Mouse (Mus musculus) forebrain, embryonic 12.5 days (tissue): ENCODE measurements around the gene Ism1. TPM values are rescaled to one million over a fixed set of nuclear protein-coding genes. Genes with fewer than 3 reads are reported as not detected.

Experiments used
- ATAC-seq: fragments of 200-750 bp; cut with Nextera tagmentation; 2 replicates; pipeline ENCODE4 v1.8.0; 2017; ENCODE audit warnings: moderate TSS enrichment; ENCODE audit not compliant: low FRiP score
- H3K27ac ChIP-seq: fragments of 300-500 bp; sonication (generic); 2 replicates; pipeline ENCODE4 v1.5.1; 2016; ENCODE audit warnings: mild to moderate bottlenecking
- H3K27me3 ChIP-seq: fragments of 300-500 bp; sonication (generic); 2 replicates; pipeline ENCODE4 v1.6.1; 2016; ENCODE audit warnings: mild to moderate bottlenecking
- H3K36me3 ChIP-seq: fragments of 300-500 bp; sonication (generic); replicated peaks from 2 replicates; pipeline ENCODE4 v1.6.1; 2016; ENCODE audit warnings: mild to moderate bottlenecking
- H3K4me1 ChIP-seq: fragments of 300-500 bp; sonication (generic); 2 replicates; pipeline ENCODE4 v1.6.1; 2016
- H3K4me2 ChIP-seq: fragments of 300-500 bp; sonication (generic); 2 replicates; pipeline ENCODE4 v1.6.1; 2016; ENCODE audit warnings: mild to moderate bottlenecking, moderate library complexity
- H3K4me3 ChIP-seq: fragments of 300-500 bp; sonication (generic); replicated peaks from 2 replicates; pipeline ENCODE4 v1.5.1; 2016; ENCODE audit warnings: mild to moderate bottlenecking
- H3K9ac ChIP-seq: fragments of 300-500 bp; sonication (generic); 2 replicates; pipeline ENCODE4 v1.6.1; 2016; ENCODE audit warnings: mild to moderate bottlenecking
- H3K9me3 ChIP-seq: fragments of 300-500 bp; sonication (generic); 2 replicates; pipeline ENCODE4 v1.6.1; 2016
- WGBS: fragments of 180-500 bp; shearing (Covaris S2); methylation state at CpG from one replicate; pipeline ENCODE4 v1.1.7; 2016; 5-methylcytosine and 5-hydroxymethylcytosine counted together
- polyA plus RNA-seq: library from polyadenylated mRNA; unstranded; fragments of >200 nt; fragmentation: Nextera tagmentation; extraction: Ambion mirVana; gene quantifications from 2 replicates; pipeline ENCODE4 v1.2.1, GENCODE M21; 2016

Gene Ism1
- 0.18 and 0.28 TPM in 2 replicates for polyA plus RNA-seq

DNA sequence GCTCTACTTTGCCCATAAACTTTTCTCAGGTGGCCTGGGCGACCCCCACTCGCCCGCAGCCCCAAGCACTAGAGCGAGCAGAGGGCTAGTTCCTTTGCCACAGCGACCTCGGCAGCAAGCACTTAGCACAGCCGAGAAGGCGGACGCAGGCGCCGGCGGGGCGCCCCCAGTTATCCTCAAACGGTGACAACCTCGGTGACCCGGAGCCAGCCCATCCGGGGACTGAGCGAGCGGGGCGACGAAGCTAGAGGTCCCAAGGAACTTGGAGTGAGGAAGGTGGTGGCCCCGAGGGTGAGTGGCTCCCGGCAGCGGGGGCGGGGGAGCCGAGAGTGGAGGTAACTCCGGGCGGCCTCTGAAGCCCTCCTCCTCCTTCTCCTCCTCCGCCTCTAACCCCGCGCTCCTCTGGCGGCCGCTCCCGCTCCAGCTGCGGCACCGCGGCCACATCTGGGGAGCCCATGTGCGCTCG, at the start of gene Ism1:
Ism1 (plus strand) TSS at position 370 of the 466 bp plus-strand sequence.
- H3K36me3 ChIP-seq: no peaks in the 10 kb centered on the region
- peaks cover 21% of the 10 kb centered on the region for H3K4me1 ChIP-seq
- peaks cover 48% of the 10 kb centered on the region for H3K27me3 ChIP-seq
- H3K27ac ChIP-seq: peak within 1 kb of the TSS; percentile 70
- ATAC-seq: peak; percentile 76
- H3K4me2 ChIP-seq: peak within 1 kb of the TSS; percentile 100
- no peaks in the 10 kb centered on the region for H3K9me3 ChIP-seq
- under 1% methylated on average over 29 of the region's 39 CpGs for WGBS
- H3K9ac ChIP-seq: peak within 1 kb of the TSS; percentile 78
- H3K4me3 ChIP-seq: peak within 1 kb of the TSS; percentile 66

DNA sequence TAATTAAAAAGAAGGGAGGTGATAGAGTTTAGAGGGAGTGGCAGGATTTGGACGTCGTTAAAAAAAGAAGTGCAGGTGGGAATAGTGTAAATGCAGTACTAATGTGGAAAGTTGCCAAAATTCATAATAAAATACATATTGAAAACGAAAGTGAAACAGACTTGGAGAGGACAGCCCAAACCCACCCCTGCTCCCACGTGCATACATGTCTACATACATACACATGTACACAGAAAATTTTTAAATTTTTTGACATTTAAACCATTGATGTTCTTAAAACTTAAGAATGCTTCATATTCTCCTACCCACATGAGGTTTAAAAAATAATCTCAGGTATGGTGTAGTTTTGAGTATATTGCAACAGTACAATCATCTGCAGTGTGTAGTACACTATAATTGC, 49.2 kb upstream of the Ism1 start:
- H3K36me3 ChIP-seq: no peaks in the 10 kb centered on the region
- H3K27me3 ChIP-seq: no peaks in the 10 kb centered on the region
- no peak overlapping the region for H3K9ac ChIP-seq
- H3K4me3 ChIP-seq: no peak overlapping the region
- no peaks in the 10 kb centered on the region for H3K9me3 ChIP-seq
- no peak for ATAC-seq
- no peaks in the 10 kb centered on the region for H3K4me1 ChIP-seq
- WGBS: 82% methylated on average over 4 of the region's 4 CpGs
- no peak overlapping the region for H3K4me2 ChIP-seq
- H3K27ac ChIP-seq: no peak overlapping the region

DNA sequence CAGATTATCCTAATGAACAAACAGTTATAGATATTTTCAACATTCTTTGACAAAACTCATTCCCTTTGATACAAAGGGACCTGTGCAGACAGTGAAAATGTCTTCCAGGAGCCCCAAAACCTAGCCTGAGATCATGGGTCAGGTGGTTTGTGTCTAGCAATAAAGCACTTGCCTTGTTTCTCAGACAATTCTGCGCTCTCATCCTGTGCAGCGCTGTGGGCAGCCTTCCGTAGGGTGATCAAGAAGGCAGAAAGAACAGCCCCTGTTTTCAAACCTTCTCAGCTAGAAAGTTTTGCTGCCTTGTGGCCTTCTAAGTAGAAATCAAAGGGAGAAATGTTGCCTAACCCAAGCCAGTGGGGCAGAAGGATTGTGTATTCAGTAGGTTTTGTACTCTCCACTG, 48.3 kb upstream of the Ism1 start:
- ATAC-seq: no peak
- 92% methylated on average over 3 of the region's 3 CpGs for WGBS
- H3K4me2 ChIP-seq: no peak overlapping the region

DNA sequence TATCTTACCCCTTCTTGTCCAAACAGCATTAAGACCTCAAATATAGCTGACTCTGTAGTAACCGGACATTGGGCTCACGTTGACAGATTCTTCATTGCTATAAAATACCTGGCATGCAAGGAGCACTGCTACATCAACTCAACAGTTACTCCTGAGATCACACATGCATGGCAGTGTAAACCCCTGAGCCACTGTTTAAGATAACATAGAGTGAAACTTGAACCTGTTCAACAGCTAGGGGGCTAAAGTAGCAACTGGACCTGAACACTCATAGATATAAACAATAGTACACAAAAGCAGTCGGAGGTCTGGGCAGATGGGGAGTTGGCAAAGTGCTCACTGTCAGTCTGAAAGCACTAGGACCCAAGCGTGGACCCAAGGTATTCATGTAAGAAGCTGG, 43.5 kb upstream of the Ism1 start:
- Histone ChIP-seq H3K27ac (no peak overlapping the region), H3K4me2 (no peak overlapping the region), H3K27me3 (no peaks in the 10 kb centered on the region), H3K9ac (no peak overlapping the region), H3K4me3 (no peak overlapping the region), H3K9me3 (no peaks in the 10 kb centered on the region), H3K36me3 (no peaks in the 10 kb centered on the region), H3K4me1 (no peaks in the 10 kb centered on the region)
- ATAC-seq: no peak
- 82% methylated on average over 4 of the region's 4 CpGs for WGBS

More for the DNA sequence above, 48.3 kb upstream of the Ism1 start:
- no peak overlapping the region for H3K9ac ChIP-seq
- H3K4me3 ChIP-seq: no peak overlapping the region
- H3K36me3 ChIP-seq: no peaks in the 10 kb centered on the region
- H3K27me3 ChIP-seq: no peaks in the 10 kb centered on the region
- no peak overlapping the region for H3K27ac ChIP-seq
- H3K4me1 ChIP-seq: no peaks in the 10 kb centered on the region
- no peaks in the 10 kb centered on the region for H3K9me3 ChIP-seq

DNA sequence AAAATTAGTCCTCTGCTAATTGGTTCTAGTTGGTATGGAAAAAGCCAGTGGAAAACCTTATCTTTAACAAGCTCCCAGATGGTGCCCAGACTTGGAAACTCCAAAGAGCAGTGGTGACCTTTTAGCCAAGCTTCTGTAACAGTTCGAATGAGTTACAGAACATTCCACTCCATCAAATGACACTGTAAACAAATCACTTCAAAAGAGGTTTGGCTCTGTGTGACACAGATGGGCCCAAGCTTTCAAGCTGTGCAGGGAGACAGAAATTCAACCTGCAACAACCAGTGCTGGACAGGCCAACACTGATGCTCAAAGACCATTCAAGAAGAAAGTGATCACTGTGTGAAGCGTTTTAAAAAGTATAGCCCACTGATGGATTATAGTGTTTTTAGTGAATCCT, 40.1 kb upstream of the Ism1 start:
- Histone ChIP-seq H3K36me3 (no peaks in the 10 kb centered on the region), H3K4me2 (no peak overlapping the region), H3K27ac (no peak overlapping the region), H3K4me1 (no peaks in the 10 kb centered on the region), H3K9me3 (no peaks in the 10 kb centered on the region), H3K4me3 (no peak overlapping the region), H3K9ac (no peak overlapping the region), H3K27me3 (no peaks in the 10 kb centered on the region)
- no peak for ATAC-seq
- 73% methylated on average over 2 of the region's 2 CpGs for WGBS

DNA sequence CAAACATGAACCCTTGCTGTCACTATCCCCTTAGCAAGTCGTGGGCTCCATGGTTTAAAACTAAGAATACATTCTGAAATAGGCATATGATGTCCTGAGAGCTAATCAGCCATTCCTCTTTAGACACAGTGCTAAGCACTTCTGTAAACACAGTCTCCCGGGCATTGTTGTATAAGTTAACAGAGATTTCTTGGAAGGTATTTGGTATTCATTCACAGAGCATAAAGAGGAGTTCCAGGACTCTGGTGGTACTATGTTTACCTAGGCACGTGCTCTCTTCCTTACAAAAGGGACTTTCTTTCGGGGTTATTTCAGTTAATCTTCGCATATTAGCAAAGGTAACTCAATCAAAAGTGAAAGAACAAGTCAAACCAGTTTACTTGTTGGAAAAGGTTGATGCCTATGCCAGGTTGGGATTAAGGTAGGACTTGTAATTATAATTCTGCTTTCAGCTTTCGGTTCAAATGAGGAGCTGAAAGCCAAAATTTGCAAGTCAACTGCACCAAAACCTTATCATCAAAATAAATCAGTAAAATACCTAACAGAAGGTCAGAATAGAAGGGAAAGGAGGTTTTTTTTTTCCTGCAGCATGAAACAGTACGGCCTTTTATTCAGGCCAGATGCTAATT, 36.1 kb upstream of the Ism1 start:
- Histone ChIP-seq H3K9me3 (no peaks in the 10 kb centered on the region), H3K27me3 (no peaks in the 10 kb centered on the region), H3K9ac (no peak overlapping the region), H3K4me3 (no peak overlapping the region), H3K4me2 (no peak overlapping the region), H3K4me1 (no peaks in the 10 kb centered on the region), H3K36me3 (no peaks in the 10 kb centered on the region), H3K27ac (no peak overlapping the region)
- no peak for ATAC-seq
- 47% methylated on average over 7 of the region's 7 CpGs for WGBS

DNA sequence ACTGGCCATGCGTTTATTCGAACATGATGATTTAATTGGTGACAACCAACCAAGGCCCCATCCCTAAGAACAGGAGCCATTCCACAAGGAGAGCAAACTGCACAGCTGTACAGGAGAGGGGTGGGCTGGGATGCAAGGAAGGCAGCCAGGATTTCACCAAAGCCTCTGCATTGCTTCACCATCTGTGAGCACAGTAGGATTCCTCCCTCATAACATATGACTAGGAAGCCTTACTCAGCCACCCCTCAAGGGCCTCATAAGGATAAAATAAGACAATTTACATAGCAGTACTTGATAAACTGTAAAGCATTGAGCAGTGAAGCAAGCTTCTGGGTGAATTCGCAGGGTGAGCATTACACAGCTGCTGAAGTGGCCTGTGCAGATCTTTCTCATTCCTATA, 28.5 kb upstream of the Ism1 start:
- no peak for ATAC-seq
- Histone ChIP-seq H3K9me3 (no peaks in the 10 kb centered on the region), H3K27me3 (peaks cover 27% of the 10 kb centered on the region), H3K9ac (no peak overlapping the region), H3K4me3 (no peak overlapping the region), H3K36me3 (no peaks in the 10 kb centered on the region), H3K4me1 (no peaks in the 10 kb centered on the region), H3K27ac (no peak overlapping the region), H3K4me2 (no peak overlapping the region)
- WGBS: 87% methylated on average over 3 of the region's 3 CpGs

DNA sequence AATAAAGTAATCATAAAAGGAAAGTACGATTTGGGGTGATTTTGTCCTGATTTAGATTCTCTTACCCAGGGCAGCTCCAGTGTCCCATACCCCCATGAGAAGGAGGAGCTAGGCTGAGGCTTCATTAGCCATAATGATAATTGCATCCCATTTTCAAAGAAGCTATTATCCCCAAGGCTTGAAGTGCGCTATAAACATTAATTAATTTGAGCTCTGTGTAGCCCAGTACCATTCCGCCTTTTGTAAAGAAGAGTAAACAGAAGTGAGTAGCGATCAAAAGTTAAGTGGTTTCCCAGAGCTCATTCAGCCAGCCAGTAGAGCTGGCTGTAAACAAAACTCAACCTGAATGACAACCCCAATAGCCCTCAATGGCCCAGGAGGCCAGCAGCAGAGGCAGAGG, 21.2 kb upstream of the Ism1 start:
- Histone ChIP-seq H3K27me3 (peaks cover 71% of the 10 kb centered on the region), H3K9me3 (no peaks in the 10 kb centered on the region), H3K27ac (no peak overlapping the region), H3K4me1 (peaks cover 3% of the 10 kb centered on the region; the same call in 1 of the 2 replicates), H3K4me2 (no peak overlapping the region), H3K9ac (no peak overlapping the region), H3K36me3 (no peaks in the 10 kb centered on the region), H3K4me3 (no peak overlapping the region)
- peak; percentile 53; the same call in 1 of the 2 replicates for ATAC-seq
- WGBS: 20% methylated on average over 4 of the region's 4 CpGs

DNA sequence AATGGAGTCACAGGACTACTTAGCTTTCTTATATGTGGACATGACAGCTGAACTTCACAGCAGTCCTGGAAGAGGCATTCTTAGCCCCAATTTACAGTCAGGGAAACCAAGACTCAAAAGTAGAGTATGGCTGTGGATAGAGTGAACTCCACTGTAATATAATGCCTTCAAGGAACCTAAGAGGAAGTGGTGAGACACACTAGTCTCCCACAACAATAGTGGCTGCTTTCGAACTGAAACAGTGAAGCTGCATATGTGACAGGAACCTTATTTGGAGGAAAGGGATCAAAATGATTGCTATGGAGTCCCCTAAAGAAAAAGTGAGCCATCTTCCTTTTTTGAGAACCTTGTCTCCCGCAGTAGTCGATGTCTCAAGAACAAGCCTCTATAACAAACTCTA, 6.1 kb upstream of the Ism1 start:
- H3K36me3 ChIP-seq: no peaks in the 10 kb centered on the region
- no peak for ATAC-seq
- no peak overlapping the region for H3K4me3 ChIP-seq
- no peaks in the 10 kb centered on the region for H3K9me3 ChIP-seq
- H3K9ac ChIP-seq: no peak overlapping the region
- H3K27me3 ChIP-seq: peaks cover 22% of the 10 kb centered on the region
- 83% methylated on average over 3 of the region's 3 CpGs for WGBS
- peaks cover 8% of the 10 kb centered on the region for H3K4me1 ChIP-seq
- H3K27ac ChIP-seq: no peak overlapping the region
- H3K4me2 ChIP-seq: no peak overlapping the region

DNA sequence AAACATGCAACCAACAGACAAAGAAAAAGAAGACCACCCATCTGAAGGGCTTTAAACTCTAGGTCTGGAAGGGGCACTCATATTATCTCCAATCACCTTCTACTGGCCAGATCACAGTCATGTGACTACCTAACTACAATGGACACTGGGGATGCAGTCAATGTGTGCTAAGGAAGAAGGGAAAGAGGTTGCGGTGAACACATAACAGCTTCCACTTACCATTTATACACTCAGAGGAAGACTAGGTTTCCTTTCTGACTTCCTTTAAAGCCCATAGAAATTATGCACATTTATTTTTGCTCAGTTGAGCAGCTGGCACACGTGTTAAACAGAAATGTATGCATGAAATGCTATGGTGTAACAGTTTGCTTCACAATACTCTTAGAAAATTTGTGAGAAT, 5.6 kb upstream of the Ism1 start:
- WGBS: 65% methylated on average over 2 of the region's 2 CpGs
- no peak for ATAC-seq
- H3K4me3 ChIP-seq: no peak overlapping the region
- no peak overlapping the region for H3K9ac ChIP-seq
- H3K27me3 ChIP-seq: peaks cover 28% of the 10 kb centered on the region
- H3K4me2 ChIP-seq: no peak overlapping the region
- peaks cover 12% of the 10 kb centered on the region for H3K4me1 ChIP-seq
- H3K27ac ChIP-seq: no peak overlapping the region
- no peaks in the 10 kb centered on the region for H3K36me3 ChIP-seq
- H3K9me3 ChIP-seq: no peaks in the 10 kb centered on the region

DNA sequence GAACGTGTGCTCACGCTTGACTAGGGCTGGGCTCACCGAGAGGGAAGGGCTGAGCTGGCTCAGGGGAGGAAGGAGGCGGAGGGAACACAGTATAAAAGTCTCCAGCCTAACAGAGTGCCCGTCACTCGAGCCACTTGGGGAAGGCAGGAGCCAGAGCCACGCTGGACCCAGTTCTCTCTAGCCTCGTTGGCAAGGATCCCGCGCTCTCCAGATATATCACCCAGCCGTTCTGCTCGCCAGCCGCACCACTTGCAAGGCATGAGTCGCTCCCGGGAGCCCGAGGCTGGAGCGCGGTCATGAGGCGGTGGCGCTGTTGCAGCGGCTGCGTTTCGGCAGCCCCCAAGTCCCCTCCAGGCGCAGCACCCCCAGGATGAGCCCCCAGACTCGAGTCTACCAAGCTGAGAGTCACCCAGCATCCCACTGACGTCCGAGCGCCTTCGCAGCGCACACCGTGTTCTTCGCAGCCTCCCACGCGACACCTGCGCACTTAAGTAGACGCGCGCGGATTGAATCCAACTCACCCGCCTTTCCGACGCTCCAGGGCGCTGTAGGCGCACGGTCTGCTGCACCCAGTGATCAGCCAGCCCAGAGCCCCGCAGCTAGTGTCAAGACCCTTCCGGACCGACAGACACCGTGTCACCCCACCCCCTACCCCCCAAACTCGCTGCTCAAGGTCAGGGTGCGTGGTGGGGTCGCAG, 764 bp upstream of the Ism1 start:
- Histone ChIP-seq H3K4me2 (peak overlapping the region; percentile 100), H3K4me3 (peak overlapping the region; percentile 66), H3K27me3 (peaks cover 46% of the 10 kb centered on the region), H3K27ac (no peak overlapping the region), H3K4me1 (peaks cover 21% of the 10 kb centered on the region), H3K36me3 (no peaks in the 10 kb centered on the region), H3K9me3 (no peaks in the 10 kb centered on the region), H3K9ac (peak overlapping the region; percentile 78)
- ATAC-seq: peak; percentile 54
- under 1% methylated on average over 52 of the region's 52 CpGs for WGBS

DNA sequence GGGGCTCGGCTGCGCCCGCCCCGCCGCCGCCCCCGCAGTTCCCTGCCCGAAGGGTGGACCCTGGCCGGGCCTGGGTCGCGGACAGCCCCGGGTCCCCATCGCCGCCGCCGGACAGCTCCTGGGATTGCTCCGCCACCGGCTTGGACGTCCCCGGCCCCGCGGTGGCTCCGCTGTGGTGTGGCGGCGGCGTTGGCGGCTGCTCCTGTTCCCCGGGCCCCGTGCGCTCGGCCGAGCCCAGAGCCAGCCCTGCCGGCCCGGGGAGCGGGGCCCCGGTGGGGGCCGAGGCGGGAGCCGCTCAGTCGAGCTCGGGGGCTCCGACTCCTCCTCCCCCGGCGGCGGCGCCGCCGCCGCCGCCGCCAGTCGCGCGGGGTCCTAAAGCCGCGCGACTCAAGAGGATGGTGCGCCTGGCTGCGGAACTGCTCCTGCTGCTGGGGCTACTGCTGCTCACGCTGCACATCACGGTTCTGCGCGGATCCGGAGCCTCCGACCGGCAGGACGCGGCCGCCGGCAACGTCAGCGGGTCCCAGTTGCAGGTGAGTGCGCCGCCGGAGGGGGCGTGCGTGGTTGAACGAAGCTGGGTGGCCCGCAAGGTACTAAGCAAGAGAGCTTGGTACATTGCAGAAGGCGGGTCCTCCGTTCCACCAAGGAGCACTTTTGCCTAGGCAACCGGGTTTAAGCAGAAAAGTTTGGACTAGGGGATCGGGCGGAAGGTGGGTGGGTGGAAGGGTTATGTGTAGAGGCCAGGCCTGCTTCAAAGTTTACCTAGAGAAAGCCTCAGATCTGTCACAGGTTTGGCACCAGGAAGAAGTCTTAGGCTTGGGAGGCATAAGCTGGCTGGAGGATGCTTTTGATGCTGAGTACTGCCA, 530 bp downstream of the Ism1 start:
- H3K27me3 ChIP-seq: peaks cover 51% of the 10 kb centered on the region
- peak overlapping the region; percentile 100 for H3K4me2 ChIP-seq
- peak overlapping the region; percentile 66 for H3K4me3 ChIP-seq
- ATAC-seq: peak; percentile 89
- under 1% methylated on average over 59 of the region's 84 CpGs for WGBS
- H3K27ac ChIP-seq: peak overlapping the region; percentile 70
- peak overlapping the region; percentile 78 for H3K9ac ChIP-seq
- no peaks in the 10 kb centered on the region for H3K36me3 ChIP-seq
- H3K9me3 ChIP-seq: no peaks in the 10 kb centered on the region
- peaks cover 21% of the 10 kb centered on the region for H3K4me1 ChIP-seq
